Mouse (Mus musculus): ENCODE measurements around the gene Trpv2.

Trpv2 gene

DNA sequence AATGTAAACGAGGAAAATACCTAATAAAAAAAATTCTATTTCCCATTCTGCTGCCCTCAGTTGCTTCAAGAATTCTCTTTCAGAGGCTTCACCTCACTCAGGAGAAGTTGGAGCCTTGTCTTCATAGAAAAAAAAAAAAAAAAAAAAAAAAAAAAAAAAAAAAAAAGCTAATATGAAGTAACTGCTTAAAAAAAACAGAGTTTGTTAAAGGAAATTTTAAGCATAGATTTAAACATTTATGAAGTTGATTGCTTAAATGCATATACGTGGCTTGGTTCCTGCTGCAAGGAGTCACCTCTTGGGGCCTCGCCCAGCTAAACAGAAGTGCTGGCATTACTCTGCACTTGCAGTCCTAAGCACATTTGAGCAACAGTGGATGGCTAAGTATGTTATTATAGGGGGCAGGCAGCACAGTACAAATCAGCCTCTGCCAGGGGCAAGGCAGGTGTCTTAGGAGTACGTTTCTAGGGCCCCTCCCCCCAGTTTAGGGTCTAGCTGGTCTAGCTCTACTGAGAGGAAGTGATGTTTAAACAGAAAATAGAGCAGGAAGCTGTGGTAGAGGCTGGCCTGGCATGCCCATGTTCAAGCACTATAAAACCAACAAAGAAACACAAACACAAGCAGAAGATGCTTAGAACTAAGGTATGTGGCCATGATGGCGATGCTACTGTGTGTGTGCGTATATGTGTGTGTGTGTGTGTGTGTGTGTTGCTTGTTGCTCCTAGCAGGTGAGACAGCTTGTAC, at the start of gene Trpv2:
TSS of gene Trpv2 (plus strand) at position 528 of the 744 bp plus-strand sequence.
- CTCF ChIA-PET, result interaction anchor here (0.6 to 1.1 kb wide), 3 partner anchors 20 to 33 kb away, joined by 3 to 7 read pairs (median 3); no protein-coding TSS in a partner anchor

DNA sequence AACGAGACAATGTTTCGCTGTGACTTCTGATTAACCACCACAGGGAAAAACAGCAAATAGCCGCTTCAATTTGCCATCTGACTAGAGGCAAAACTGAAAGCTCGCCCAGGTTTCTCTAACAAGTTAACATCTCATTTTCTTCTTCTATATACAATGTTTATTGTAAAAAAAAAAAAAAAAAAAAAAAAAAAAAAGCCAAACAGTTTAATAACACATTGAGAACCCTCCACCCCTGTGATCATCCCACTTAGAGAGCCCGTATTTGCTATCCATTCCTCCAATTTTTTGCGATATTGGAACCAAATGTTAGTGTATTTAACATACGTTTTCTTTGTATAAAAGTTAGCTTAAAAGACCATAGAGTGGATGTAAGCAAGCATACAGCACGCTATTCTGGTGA, 37.2 kb upstream of the Trpv2 start:
- CTCF ChIA-PET, result no interaction called here

DNA sequence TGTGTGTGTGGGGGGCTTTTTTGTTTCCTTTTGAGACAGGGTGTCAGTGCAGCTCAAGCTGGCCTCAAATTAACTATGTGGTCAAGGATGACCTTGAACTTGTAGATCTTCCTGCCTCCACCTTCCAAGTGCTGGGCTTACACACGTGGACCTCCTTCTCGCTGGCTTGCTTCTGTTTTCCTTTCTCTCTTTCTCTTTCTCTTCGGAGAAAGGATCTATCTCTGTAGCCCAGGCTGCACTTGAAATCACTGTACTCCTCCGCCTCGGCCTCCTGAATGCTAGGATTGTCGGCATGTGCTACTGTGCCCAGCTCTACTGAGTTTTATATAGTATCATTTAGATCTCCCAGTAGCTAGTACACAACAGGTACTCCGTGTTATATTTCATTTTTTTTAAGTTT, 36.7 kb upstream of the Trpv2 start:
- CTCF ChIA-PET, result no interaction called here

DNA sequence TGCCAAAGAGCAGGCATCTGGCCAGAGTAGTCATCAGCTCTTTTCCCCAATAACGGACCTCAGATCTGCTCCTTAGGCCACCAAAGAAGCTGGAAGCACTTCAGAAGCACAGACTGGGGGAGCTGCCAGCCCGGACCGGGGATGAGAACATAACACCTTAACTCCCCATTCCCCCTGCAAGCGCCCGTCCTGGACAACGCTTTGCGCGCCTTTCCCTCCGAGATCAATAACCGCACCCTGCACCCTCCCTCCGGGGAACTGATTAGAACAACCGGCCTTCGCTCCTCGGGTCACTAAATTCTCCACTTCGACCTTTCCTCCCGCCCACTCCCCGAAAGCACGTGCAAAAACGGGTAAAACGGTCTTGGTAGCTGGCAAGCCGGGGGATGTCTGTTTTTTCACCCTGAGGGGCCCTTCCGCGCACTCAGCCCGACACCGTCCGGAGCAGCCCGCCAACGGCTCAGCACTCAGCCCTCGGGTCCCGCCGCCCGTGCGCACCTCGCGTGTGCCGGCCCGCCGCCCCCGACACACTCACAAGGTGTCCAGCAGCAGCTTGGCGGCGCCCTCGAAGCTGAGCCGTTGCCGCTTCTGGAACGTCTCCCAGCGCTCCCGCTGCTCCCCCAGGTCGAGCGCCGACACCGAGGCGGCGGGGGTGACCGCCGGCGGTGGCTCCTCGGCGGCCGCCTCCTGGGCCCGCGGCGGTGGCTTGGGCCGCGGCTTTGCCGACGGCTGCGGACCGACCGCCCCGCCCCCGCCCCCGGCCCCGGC, 35.8 kb upstream of the Trpv2 start:
- CTCF ChIA-PET, result no interaction called here

DNA sequence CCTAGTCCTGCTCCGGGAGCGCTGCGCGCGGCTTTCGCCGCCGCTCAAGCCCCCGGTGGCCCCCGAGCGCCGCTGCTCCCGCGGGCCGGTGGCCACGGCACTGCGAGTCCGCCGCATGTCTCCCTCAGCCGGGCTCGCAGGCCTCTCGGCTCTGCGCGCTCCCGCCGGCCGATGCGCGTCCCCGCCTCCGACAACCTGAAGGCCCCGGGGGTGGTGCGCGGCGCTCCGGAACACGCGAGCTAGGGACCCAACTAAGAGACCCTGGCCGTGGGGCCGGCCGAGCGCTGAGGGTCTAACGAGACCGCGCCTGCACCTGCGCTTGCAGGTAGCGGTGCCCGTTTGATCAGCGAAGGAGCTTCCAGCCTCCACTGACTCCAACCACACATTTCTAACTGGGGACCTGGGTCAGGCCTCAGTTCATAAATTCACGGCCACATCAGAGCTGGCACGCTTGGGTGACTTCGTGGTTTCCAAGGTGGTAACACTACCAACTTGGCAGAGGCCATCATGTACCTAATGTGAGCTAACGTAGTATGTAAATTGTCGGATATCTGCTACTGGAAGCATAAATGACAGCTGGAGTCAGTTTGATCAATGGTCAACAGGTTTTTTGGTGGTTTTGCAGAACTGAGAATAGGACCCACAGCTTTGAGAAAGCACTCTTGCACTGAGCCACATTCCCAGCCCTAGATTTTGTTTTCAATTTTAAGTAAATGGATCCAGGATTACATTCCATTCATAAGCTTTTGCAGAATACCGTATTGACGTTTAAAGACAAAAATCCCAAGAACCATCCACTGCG, 35.0 kb upstream of the Trpv2 start, which contains the start of gene Cenpv:
TSS of gene Cenpv (minus strand) at position 173 of the 802 bp plus-strand sequence.
- CTCF ChIA-PET, result interaction anchor here (0.6 kb wide), 1 partner anchor 19 kb away, joined by 8 read pairs; no protein-coding TSS in a partner anchor

DNA sequence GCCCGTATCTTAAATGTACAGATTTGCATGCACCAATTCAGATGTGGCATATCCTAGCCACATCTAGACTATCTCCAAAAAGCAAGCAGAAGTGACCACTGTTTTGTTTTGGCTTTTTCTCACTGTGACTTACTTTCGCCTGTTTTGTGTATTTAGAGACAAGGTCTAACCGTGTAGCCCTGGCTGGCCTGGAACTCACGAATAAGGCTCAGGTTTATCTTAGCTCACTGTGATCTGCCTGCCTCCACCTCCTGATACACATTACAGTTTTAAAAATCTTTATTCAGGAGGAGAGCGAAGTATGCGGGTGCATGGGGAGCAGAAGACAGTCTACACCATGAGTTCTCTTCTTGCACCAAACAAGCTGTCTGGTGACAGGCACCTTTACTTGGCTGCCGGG, 34.1 kb upstream of the Trpv2 start:
- CTCF ChIA-PET, result no interaction called here

DNA sequence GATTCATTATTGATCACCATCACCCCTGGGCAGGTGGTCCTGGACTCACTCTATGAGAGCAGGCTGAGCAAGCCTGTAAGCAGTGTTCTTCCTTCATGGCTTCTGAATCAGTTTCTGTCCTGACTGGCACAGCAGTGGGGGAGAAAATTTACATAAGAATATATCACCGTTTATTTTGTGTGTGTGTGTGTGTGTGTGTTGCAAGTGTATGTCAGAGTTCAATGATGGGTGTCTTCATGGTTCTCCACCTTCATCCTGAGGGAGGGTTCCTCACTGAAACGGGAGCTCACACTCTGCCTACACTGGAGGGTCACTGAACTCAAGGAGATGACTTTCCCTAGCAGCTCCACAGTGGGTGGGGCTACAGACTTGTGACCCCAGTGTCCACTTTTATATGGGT, 33.3 kb upstream of the Trpv2 start:
- CTCF ChIA-PET, result no interaction called here

DNA sequence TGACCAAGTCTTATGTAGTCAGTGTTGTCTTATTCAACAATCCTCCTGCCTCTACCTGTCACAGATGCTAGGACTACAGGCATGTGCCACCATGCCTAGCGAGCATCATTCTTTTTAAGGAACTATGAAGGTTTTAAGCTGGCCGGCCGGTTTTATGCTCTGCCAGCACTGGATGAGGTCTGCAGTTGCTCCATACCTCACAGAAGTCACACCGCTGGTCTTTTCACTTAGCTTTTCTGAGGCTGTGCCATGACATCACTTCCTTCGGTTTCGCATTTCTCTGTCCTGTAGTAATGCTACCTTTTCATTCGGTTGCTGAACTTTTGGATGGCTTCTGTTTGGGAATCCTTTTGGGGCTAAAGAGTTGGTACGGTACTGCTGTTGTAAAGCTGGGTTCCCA, 32.7 kb upstream of the Trpv2 start:
- CTCF ChIA-PET, result no interaction called here

DNA sequence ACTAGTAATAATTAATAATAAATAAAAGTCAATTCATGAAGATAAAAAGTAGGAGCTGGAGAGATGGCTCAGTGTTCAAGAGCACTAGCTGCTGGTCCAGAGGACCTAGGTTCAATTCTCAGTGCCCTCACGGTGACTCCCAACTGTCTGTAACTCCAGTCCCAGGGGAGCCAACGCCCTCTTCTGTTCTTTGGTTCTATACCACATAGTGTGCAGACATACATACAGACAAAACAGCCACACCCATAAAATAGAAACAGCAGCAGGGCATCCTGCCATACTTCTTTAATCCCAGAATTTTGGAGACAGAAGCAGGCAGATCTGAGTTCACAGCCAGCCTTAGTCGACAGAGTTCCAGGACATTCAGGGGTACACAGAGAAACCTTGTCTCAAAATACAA, 30.3 kb upstream of the Trpv2 start:
- CTCF ChIA-PET, result no interaction called here

DNA sequence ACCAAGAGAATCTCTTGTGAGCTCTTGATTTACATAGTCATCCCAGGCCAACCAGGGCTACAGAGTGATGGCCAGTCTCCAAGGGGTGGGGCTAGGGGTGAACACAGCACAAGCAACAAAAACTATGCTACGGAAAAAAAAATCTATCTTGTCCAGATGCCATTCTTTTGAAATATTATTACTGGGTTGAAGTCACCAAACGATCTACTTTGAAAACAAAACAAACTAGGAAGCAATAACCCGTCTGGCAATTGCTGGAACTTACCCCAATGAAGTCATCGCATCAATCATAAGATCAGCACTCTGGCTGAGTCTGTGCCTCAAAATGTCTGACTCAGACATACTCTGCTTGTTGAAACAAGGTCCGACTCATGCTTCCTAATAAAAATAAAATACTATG, 24.5 kb upstream of the Trpv2 start:
- CTCF ChIA-PET, result interaction anchor here (0.6 kb wide), 1 partner anchor 1740 kb away, joined by 3 read pairs; no protein-coding TSS in a partner anchor

DNA sequence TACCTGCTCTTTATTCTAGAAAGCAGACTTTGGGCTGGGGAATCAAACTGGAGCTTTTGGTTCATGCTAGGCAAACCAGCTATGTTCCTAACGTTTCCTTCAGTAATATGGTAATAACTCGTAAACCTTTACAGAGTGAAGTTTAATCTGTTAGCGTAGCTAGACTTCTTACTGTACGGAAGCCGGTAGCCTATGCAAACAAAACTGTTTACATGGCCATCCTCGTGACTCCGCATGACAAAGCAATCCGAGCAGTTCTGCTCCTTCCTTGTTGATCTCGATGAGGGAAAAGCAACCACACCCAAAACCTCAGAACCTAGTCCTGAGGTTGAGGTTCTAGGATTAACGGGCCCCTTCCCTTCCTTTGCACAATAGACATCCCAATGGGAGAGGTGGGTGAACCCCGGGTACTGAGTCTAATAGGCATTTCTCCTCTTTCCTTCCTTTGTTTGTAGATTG, 24.0 kb upstream of the Trpv2 start:
- CTCF ChIA-PET, result interaction anchor here (1.1 kb wide), 1 partner anchor 22 kb away, joined by 4 read pairs; no protein-coding TSS in a partner anchor

DNA sequence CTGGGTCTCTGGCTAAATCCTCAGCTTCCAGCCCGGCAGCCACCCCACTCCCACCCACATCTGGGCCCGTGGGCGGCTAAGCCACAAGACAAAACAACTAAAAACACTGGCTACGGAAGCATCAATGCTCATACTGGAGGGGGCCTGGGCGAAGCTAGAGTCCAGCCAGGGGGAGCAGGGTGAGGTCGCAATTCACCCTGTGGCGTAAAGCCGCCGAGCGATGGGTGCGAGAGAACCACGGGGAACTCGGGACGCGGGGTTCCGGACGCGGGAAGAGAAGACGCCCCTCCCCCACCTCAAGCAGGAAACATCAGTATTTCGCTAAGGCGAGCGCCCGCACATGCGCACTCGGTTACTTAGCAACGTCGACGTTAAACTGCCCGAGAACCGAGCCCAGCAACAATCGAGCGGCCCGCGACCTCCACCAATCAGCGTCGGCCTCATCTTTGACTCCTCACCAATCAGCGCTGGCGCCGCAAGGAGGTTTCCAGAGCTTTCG, 23.5 kb upstream of the Trpv2 start, which contains the start of gene Ubb:
TSS of gene Ubb (plus strand) at position 445 of the 499 bp plus-strand sequence.
- CTCF ChIA-PET, result interaction anchor here (1.1 kb wide), 1 partner anchor 22 kb away, joined by 4 read pairs; no protein-coding TSS in a partner anchor

DNA sequence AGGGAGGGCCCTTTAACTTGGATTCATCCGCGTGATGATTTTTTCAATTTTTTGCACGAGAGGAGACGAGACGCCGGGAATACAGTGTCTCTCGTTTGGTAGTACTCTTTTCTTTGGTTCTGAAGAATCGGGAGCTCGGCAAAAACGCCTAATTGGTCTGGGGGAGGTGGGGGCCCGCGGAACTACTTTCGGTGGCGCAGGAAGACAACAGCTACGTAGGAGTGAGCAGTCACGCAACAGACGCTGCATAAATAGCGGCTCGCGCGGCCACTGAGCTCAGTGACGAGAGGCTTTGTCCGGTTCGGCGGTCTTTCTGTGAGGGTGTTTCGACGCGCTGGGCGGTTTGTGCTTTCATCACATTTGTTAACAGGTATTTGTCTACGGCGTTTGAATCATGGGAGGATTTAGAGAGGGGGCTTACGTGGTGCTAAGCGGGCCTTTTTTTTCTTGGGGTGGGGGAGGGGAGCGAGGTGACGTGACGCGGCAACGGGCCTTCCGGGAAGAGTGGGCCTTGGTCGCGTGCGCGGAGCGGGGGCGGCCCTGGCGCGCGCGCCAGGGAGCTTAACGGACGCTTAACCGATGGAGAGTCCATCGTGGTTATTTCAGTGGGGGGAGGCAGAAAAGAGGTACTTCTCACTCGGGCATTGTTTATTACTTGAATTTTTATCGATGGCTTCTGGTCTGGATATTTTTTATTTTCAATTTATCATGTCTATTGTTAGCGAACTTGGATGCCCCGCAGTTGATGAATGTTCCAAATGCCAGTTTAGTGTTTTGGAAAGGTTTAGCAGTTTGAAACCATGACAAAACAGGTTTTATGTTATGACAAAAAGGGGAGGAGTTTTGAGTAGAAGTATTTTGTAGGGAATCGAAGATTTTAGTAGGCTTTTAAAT, 22.8 kb upstream of the Trpv2 start:
- CTCF ChIA-PET, result interaction anchor here (1.1 kb wide), 1 partner anchor 23 kb away, joined by 4 read pairs; no protein-coding TSS in a partner anchor

DNA sequence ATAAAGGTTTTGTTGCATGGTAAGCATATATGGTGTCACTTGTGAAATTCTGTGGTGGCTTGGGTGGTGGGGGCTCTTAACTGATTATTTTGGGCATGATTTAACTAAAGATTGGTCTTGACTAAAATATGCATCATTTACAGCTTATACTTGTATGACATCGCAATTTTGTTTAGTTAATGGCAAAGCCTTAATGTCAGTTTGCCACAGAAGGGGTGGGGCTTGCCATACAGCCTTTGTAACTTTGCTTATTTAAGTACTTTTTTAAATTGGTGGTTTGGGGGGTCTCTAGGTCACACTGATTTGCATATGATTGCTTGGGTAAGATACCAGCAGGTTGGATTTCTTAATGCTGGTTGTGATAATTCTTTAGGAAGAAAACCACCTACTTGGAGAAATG, 21.1 kb upstream of the Trpv2 start:
- CTCF ChIA-PET, result interaction anchor here (0.6 to 0.7 kb wide), 3 partner anchors 21 to 84 kb away, joined by 3 read pairs; partner anchors contain the start of gene Trpv2

DNA sequence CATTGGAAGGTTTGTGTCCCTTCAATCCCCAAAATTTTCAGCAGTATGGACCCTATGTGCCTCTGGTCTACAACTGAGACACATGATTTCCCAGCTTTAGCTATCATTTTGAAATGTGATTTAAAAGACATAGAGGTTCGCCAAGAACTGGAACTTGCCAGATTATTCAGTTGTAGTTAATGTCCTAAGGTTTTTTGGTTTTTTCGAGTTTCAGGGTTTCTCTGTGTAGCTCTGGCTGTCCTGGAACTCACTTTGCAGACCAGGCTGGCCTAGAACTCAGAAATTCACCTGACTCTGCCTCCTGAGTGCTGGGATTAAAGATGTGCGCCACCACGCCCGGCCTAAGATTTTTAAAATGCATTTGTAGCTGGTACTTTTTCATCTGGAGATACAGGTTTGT, 20.7 kb upstream of the Trpv2 start:
- CTCF ChIA-PET, result interaction anchor here (0.6 kb wide), 2 partner anchors 46 to 83 kb away, joined by 3 read pairs; no protein-coding TSS in a partner anchor

DNA sequence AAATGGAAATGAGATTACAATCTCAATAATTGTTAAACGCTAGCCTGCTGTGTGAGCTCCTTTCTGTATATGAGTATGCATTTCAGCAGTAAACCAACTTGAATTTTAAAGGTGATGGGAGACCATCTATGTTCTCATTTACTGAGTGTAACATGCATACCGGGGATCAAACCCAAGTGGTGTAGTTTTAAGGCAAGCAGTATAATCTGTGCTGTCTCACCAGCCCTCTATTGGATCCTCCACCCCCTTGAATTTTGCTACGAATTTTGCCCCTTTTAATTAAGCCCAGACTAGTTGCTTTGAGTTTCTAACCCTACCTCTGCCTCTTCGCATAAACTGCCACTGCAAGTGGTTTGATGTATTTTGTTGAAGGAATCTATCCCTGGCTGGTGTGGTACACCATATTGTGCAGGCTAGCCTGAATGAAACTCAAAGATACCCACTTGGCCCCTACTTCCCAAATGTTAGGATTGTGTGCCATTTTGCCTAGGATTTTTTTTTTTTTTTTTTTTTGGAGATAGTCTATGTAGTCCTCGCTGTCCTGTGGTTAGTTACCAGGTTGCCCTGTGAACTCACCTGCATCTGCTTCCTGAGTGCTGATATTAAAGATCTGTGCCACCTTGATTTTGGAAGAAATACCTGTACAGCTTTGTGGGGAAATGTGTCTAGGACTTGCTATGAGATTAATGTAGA, 20.0 kb upstream of the Trpv2 start:
- CTCF ChIA-PET, result interaction anchor here (0.7 kb wide), 1 partner anchor 20 kb away, joined by 7 read pairs; the partner anchor contains the start of gene Trpv2

DNA sequence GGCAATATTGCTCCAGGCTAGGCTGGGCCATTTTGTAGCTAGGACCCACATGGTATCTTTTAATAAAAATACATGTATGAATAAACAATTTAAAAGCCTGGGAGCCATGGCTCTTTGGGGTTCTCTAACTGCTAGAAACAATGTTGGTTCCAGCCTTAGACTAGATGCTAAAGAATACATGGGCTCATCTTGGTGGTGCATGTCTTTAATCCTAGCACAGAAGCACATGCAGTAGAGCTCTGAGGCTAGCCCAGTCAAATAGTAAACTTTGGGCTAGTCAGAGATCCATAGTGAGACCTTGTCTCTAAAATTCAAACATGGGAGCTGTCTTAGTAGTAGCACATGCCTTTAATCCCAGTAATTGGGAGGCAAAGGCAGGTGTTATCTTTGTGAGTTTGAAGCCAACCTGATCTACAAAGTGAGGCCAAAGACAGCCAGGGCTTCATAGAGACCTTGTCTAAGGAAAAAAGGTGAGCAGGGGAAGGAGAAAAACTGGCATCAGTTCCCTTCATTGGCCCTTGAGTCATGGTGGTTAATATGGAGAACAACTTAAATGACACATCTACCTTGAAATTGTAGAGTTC, 19.3 kb upstream of the Trpv2 start:
- CTCF ChIA-PET, result interaction anchor here (0.7 kb wide), 1 partner anchor 19 kb away, joined by 7 read pairs; the partner anchor contains the start of gene Trpv2

DNA sequence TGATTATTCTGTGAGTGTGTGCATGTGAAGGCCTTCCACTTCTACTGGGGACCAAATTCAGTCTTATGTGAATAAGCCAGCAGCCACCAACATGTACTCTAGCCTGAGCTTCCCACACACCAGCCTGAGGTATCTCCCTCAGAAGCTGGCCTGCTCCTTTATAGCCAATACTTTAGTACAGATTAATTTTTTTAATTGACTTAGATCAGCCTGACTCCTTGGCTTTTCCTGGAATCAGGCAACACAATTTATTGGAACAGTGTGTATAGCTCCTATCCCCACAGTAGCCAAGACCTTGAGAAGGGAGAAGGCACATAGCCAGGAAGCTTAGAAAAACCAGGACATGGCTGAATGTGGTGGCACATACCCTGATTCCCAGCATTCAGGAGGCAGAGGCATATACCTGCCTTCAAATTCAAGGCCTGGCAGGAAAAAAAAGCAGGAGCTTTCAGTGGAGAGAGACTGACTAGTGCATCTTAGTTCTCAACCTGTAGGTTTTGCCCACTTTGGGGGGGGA, 18.3 kb upstream of the Trpv2 start:
- CTCF ChIA-PET, result interaction anchor here (0.5 kb wide), 1 partner anchor 40 kb away, joined by 3 read pairs; no protein-coding TSS in a partner anchor

DNA sequence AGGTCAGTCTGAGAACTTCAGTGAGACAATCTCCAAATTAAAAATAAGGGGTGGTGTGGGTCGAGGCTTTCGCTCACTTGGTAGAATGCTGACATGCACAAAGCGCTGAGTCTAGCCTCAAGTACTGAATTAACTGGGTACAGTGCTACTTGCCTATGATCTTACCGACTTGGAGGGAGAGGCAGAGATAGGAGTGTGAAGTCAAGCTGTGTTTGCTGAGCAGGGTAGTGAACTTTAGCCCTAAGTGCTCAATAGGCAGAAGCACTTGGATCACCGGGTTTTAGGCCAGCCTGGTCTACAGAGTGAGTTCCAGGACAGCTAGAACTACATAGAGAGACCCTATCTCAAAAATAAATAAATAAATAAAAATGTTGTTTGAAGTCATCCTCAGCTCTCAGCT, 17.1 kb upstream of the Trpv2 start:
- CTCF ChIA-PET, result no interaction called here

Data from spleen, embryonic (tissue).